Mouse (Mus musculus) thymus, adult 2 months (tissue): ENCODE data around the gene Col9a3. TPM values are rescaled to one million over a fixed set of nuclear protein-coding genes. Genes with fewer than 3 reads are reported as not detected.

Experiments
- DNase-seq: peaks from one replicate; pipeline ENCODE4 v3.0.0; 2021
- H3K27ac ChIP-seq: fragments of 200-500 bp; 2 replicates; pipeline ENCODE4 v1.5.1; 2012; ENCODE audit warnings: low read length, control low read depth; ENCODE audit not compliant: control insufficient read depth, insufficient read depth
- H3K27me3 ChIP-seq: fragments of 200-500 bp; 2 replicates; pipeline ENCODE4 v1.6.1; 2012; ENCODE audit warnings: mild to moderate bottlenecking, low read length, moderate library complexity, mixed read lengths; ENCODE audit not compliant: control insufficient read depth, insufficient read depth
- H3K36me3 ChIP-seq: fragments of 200-500 bp; 2 replicates; pipeline ENCODE4 v1.6.1; 2012; ENCODE audit warnings: mild to moderate bottlenecking, low read length, moderate library complexity; ENCODE audit not compliant: control insufficient read depth, insufficient read depth
- H3K4me1 ChIP-seq: fragments of 200-500 bp; replicated peaks from 2 replicates; pipeline ENCODE4 v1.6.1; 2012; ENCODE audit warnings: low read length; ENCODE audit not compliant: control insufficient read depth, insufficient read depth
- H3K4me3 ChIP-seq: fragments of 200-500 bp; 2 replicates; pipeline ENCODE4 v1.5.1; 2012; ENCODE audit warnings: mild to moderate bottlenecking, low read length, control low read depth, moderate library complexity; ENCODE audit not compliant: control insufficient read depth, insufficient read depth
- CTCF ChIP-seq: fragments of 200-500 bp; IDR thresholded peaks from 2 replicates; pipeline ENCODE4 v1.5.1; 2012; ENCODE audit warnings: mild to moderate bottlenecking, control low read depth, low read length, moderate library complexity, borderline replicate concordance; ENCODE audit not compliant: control insufficient read depth, poor library complexity, insufficient read depth; ENCODE audit errors: extremely low read depth
- POLR2A ChIP-seq: fragments of 200-500 bp; IDR thresholded peaks from 2 replicates; pipeline ENCODE4 v1.6.1; 2012; ENCODE audit warnings: mild to moderate bottlenecking, low read length, control low read depth, moderate library complexity; ENCODE audit not compliant: control insufficient read depth, poor library complexity, insufficient read depth; ENCODE audit errors: extremely low read depth
- WGBS: fragments of 180-500 bp; shearing (Covaris S2); methylation state at CpG from one replicate; pipeline ENCODE4 v1.1.7; 2018; 5-methylcytosine and 5-hydroxymethylcytosine counted together
- polyA plus RNA-seq: library from polyadenylated mRNA; depleted of rRNA; stranded (reverse); fragments of >200 nt; gene quantifications from 2 replicates; pipeline ENCODE4 v1.2.3, GENCODE M21; 2012

Gene Col9a3
- polyA plus RNA-seq, 1 experiment, result 4.8 TPM

- Histone ChIP-seq H3K4me3 (no peak overlapping the region), H3K27me3 (no peaks in the 10 kb centered on the region), H3K4me1 (no peaks in the 10 kb centered on the region), H3K27ac (no peak overlapping the region), H3K36me3 (no peaks in the 10 kb centered on the region)
- TF ChIP-seq POLR2A (no peak), CTCF (no peak)
- 77% methylated on average over 5 of the region's 5 CpGs for WGBS
- no peak for DNase-seq
Observed at GRCm38 (mm10) chr2:180563841-180564240, 33.7 kb upstream of the Col9a3 start.

DNA sequence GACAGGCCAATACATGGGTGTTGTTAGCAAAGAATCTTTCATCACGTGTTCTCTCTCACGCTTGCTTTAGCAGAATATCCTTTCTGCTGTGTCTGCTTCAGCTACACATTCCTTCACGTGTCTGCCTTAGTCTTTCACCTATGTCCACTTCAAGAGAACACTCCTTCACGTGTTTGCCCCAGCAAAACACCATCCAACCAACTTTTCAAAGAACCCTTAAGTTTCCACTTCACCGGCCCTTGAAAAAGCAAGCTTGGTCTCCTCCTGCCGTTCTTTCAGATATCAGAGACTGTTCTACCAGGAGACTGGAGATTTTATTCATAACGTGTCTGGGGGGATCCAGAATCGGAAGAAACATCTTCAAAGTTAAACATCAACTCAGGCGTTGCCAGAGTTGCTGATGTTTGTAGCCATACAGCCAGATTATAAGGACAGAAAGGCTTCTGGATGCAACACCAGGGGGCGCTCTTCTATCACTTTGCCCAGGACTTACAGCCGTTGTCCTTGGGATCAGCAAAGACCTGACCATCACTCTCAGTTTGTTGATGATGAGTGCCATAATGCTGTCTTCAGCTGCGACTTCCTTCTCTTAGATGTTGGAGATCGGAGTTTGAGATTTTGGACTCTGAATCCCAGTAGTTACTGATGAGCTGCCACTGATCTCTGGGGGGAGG lies 31.2 kb upstream of the Col9a3 start:
- H3K4me1 ChIP-seq, result no peaks in the 10 kb centered on the region
- no peak overlapping the region for H3K4me3 ChIP-seq
- H3K27me3 ChIP-seq, result no peaks in the 10 kb centered on the region
- DNase-seq, result peak; percentile 42
- 39% methylated on average over 13 of the region's 13 CpGs for WGBS
- no peak for TF ChIP-seq POLR2A
- TF ChIP-seq CTCF, result no peak
- no peaks in the 10 kb centered on the region for H3K36me3 ChIP-seq
- no peak overlapping the region for H3K27ac ChIP-seq

GRCm38 (mm10) chr2:180569028-180569643 lies 28.5 kb upstream of the Col9a3 start:
- no peak overlapping the region for H3K27ac ChIP-seq
- no peak for DNase-seq
- H3K4me1 ChIP-seq, result no peaks in the 10 kb centered on the region
- WGBS, result 30% methylated on average over 3 of the region's 3 CpGs
- H3K4me3 ChIP-seq, result no peak overlapping the region
- TF ChIP-seq CTCF (no peak), POLR2A (no peak)
- H3K27me3 ChIP-seq, result no peaks in the 10 kb centered on the region
- no peaks in the 10 kb centered on the region for H3K36me3 ChIP-seq

GRCm38 (mm10) chr2:180576482-180576881 lies 21.1 kb upstream of the Col9a3 start:
- DNase-seq, result no peak

DNA sequence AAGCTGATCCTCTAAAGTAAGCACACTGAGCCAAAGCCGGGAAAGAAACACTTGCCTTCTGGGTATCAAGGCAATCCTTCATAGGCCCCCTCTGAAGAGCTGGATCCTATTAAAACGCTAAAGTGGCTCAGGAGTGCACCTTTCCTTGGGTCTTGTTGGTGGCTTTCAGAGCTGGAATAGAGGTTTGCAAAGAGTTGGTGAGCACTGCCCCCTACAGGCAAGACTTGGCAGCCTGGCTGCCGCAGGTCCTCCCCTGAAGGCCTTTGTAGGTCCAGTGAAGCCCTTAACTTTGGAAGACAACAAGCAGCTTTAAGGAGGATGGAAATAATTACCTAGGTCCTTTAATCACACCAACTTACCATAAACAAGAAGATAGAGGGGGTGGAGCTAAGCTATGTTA lies 18.9 kb upstream of the Col9a3 start:
- no peaks in the 10 kb centered on the region for H3K36me3 ChIP-seq
- H3K4me3 ChIP-seq, result no peak overlapping the region
- WGBS, result 9% methylated on average over 3 of the region's 3 CpGs
- DNase-seq, result peak; percentile 59
- H3K4me1 ChIP-seq, result peaks cover 7% of the 10 kb centered on the region
- no peaks in the 10 kb centered on the region for H3K27me3 ChIP-seq
- no peak overlapping the region for H3K27ac ChIP-seq
- TF ChIP-seq POLR2A (no peak), CTCF (peak; percentile 87; the same call in 1 of the 2 replicates)

More at GRCm38 (mm10) chr2:180576482-180576881, 21.1 kb upstream of the Col9a3 start:
- 69% methylated on average over 4 of the region's 4 CpGs for WGBS
- no peak overlapping the region for H3K4me3 ChIP-seq
- no peak overlapping the region for H3K27ac ChIP-seq
- no peaks in the 10 kb centered on the region for H3K36me3 ChIP-seq
- H3K4me1 ChIP-seq, result no peaks in the 10 kb centered on the region
- H3K27me3 ChIP-seq, result no peaks in the 10 kb centered on the region
- TF ChIP-seq CTCF (no peak), POLR2A (no peak)

- no peaks in the 10 kb centered on the region for H3K27me3 ChIP-seq
- H3K27ac ChIP-seq, result no peak within 1 kb of the TSS
- peaks cover 7% of the 10 kb centered on the region for H3K4me1 ChIP-seq
- no peak for DNase-seq
- no peak within 1 kb of the TSS for H3K4me3 ChIP-seq
- no peaks in the 10 kb centered on the region for H3K36me3 ChIP-seq
- WGBS, result 95% methylated on average over 3 of the region's 3 CpGs
- TF ChIP-seq POLR2A, result no peak
- no peak for TF ChIP-seq CTCF
Observed at GRCm38 (mm10) chr2:180581002-180581401, 16.6 kb upstream of the Col9a3 start, which contains the start of gene Mrgbp. Gene Mrgbp (plus strand): TSS chr2:180581304.
